Mouse (Mus musculus): ENCODE measurements around the gene Cdh22. TPM values are rescaled to one million over a fixed set of nuclear protein-coding genes. Genes with fewer than 3 reads are reported as not detected.
A peak's percentile ranks its signal among the peaks of the same experiment; 100 is the strongest.

Gene Cdh22
- total and polyA plus RNA-seq, 2 experiments from 2014 or later = 19.2 to 47.3 TPM

GRCm38 (mm10) chr2:165126896-165127562 lies 107.6 kb downstream of the Cdh22 start:
- Histone ChIP-seq H3K4me1 (ENCODE audit: insufficient read depth, low read length) (no peaks in the 10 kb centered on the region; the same call in 1 of the 2 replicates), H3K9ac (replicated peaks; ENCODE audit: low read length) (no peak overlapping the region), H3K27ac (0 out of 2 replicates have a peak overlapping the region, but pooled peaks have one; percentile 17), H3K4me3 (ENCODE audit: low read length) (no peak overlapping the region), H3K9me3 (ENCODE audit: low read length) (no peaks in the 10 kb centered on the region), H3K27me3 (ENCODE audit: insufficient read depth, low read length) (no peaks in the 10 kb centered on the region), H3K4me2 (ENCODE audit: low read depth, low read length) (no peak overlapping the region), H3K36me3 (ENCODE audit: insufficient read depth, low read length) (no peaks in the 10 kb centered on the region)
- no peak for DNase-seq (ENCODE audit: low spot score)
- no peak for TF ChIP-seq CTCF (IDR thresholded peaks at IDR 0.05; ENCODE audit: low read depth)
- 17% methylated on average over 10 of the region's 10 CpGs for WGBS
- ATAC-seq = 0 out of 2 replicates have a peak, but pooled peaks have one; percentile 15

DNA sequence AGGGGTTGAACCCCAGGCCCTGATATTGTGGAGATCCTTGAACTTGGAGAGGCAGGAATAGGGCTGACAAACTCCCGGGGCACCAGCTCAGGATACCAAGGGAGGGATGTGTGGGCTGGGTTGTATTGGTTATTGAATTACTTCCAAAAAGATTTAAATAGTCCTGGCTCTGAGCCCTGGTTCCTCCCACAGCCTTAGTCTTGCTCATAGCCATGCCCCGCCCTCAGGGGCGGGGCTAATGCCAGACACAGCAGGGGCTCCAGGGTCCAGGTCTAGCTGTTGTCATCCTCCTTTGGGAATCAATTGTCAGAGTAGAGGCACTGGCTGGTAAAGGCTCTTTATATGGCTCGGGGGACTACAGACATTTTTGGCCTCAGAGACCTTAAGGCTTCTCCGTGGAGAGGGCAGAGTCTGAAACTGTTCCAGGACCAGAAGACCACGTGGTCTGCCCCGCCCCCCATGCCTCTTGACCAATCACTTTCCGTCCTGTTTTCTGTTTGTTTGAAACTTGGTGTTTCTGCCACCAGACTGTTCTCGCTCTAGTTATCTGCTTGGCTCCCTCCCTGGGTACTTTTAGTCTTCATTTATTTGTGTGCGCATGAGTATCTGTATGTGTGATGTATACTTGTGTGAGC lies 113.3 kb downstream of the Cdh22 start:
- DNase-seq (ENCODE audit: low spot score) (peak; percentile 55), ATAC-seq (peak; percentile 16; the same call in 1 of the 2 replicates)
- Histone ChIP-seq H3K4me1 (ENCODE audit: insufficient read depth, low read length) (no peaks in the 10 kb centered on the region), H3K36me3 (ENCODE audit: insufficient read depth, low read length) (no peaks in the 10 kb centered on the region), H3K9me3 (ENCODE audit: low read length) (no peaks in the 10 kb centered on the region), H3K4me2 (ENCODE audit: low read depth, low read length) (no peak overlapping the region), H3K27ac (no peak overlapping the region), H3K27me3 (ENCODE audit: insufficient read depth, low read length) (no peaks in the 10 kb centered on the region), H3K4me3 (ENCODE audit: low read length) (no peak overlapping the region), H3K9ac (replicated peaks; ENCODE audit: low read length) (no peak overlapping the region)
- WGBS = 31% methylated on average over 10 of the region's 10 CpGs
- no peak for TF ChIP-seq CTCF (IDR thresholded peaks at IDR 0.05; ENCODE audit: low read depth)

DNA sequence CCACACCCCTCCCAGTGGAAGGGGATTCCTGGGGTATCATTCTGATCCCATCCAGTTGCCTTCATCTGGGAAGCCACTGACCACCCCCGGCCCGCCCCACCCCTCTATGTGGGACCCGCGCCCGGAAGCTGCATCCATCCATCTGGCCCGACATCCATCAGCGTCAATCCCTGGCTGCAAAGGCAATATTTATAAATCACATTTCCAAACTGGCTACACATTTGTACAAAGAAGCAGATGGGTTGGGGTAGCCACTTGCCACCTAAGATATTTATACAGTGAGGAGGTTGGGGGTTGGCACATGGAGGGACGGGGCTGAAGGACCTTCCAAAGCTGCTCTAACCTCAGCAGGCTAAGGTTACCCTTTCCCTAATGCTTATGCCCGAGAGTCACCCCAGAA lies 113.9 kb downstream of the Cdh22 start:
- Histone ChIP-seq H3K4me3 (ENCODE audit: low read length) (no peak overlapping the region), H3K9me3 (ENCODE audit: low read length) (no peaks in the 10 kb centered on the region), H3K9ac (replicated peaks; ENCODE audit: low read length) (no peak overlapping the region), H3K27ac (no peak overlapping the region), H3K36me3 (ENCODE audit: insufficient read depth, low read length) (no peaks in the 10 kb centered on the region), H3K4me2 (ENCODE audit: low read depth, low read length) (no peak overlapping the region), H3K27me3 (ENCODE audit: insufficient read depth, low read length) (no peaks in the 10 kb centered on the region), H3K4me1 (ENCODE audit: insufficient read depth, low read length) (no peaks in the 10 kb centered on the region)
- no peak for DNase-seq (ENCODE audit: low spot score)
- TF ChIP-seq CTCF (IDR thresholded peaks at IDR 0.05; ENCODE audit: low read depth) = no peak
- ATAC-seq = no peak
- WGBS = 66% methylated on average over 9 of the region's 9 CpGs

DNA sequence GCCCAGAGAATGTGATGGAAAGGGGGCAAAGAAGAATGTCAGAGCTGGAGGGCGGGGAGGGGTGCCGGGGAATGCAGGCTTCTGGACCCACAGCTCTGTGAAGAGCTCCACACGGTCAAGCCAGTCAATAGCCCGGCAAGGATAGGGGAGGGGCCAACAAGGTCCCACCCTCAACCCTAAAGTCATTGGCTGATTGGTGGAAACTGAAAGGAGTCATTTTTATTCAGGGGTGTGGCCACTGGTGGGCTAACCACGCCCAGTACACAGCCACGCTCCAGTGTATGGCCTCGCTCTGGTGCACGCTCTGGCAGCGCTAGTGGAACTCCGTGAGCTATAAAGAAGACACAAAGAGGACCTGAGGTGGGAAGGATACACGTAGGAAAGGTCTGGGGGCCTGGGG lies 120.9 kb downstream of the Cdh22 start:
- TF ChIP-seq CTCF (IDR thresholded peaks at IDR 0.05; ENCODE audit: low read depth) = no peak
- ATAC-seq (peak; percentile 34), DNase-seq (ENCODE audit: low spot score) (peak; percentile 45)
- WGBS = 40% methylated on average over 11 of the region's 11 CpGs
- no peaks in the 10 kb centered on the region for H3K36me3 ChIP-seq (ENCODE audit: insufficient read depth, low read length)
- H3K4me1 ChIP-seq (ENCODE audit: insufficient read depth, low read length) = no peaks in the 10 kb centered on the region
- H3K9me3 ChIP-seq (ENCODE audit: low read length) = no peaks in the 10 kb centered on the region
- H3K27me3 ChIP-seq (ENCODE audit: insufficient read depth, low read length) = peaks cover 12% of the 10 kb centered on the region
- H3K4me3 ChIP-seq (ENCODE audit: low read length) = no peak overlapping the region
- no peak overlapping the region for H3K27ac ChIP-seq
- no peak overlapping the region for H3K9ac ChIP-seq (replicated peaks; ENCODE audit: low read length)
- H3K4me2 ChIP-seq (ENCODE audit: low read depth, low read length) = no peak overlapping the region

DNA sequence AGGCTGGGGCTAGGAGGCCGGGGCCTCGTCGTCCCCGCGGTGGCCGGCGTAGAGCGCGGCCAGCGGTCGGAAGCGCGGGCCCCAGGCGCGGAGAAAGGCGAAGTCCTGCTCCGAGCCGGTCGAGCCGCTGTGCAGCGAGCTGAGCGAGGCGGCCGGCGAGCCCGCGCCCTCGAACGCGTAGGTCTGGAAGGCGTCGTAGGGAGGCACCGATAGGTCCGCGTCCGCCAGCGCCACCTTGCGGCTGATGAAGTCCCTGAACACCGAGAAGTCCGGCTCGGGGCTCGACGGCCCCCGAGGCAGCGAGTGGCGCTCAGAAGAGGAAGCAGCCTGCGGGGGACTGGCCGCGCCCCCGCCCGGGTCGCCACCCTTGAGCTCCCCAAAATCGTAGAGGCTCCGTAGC lies 122.5 kb downstream of the Cdh22 start:
- Histone ChIP-seq H3K4me3 (ENCODE audit: low read length) (no peak overlapping the region), H3K27ac (no peak overlapping the region), H3K9ac (replicated peaks; ENCODE audit: low read length) (no peak overlapping the region), H3K27me3 (ENCODE audit: insufficient read depth, low read length) (peaks cover 12% of the 10 kb centered on the region), H3K4me1 (ENCODE audit: insufficient read depth, low read length) (no peaks in the 10 kb centered on the region), H3K4me2 (ENCODE audit: low read depth, low read length) (no peak overlapping the region), H3K36me3 (ENCODE audit: insufficient read depth, low read length) (no peaks in the 10 kb centered on the region), H3K9me3 (ENCODE audit: low read length) (no peaks in the 10 kb centered on the region)
- 3% methylated on average over 52 of the region's 54 CpGs for WGBS
- peak; percentile 90 for DNase-seq (ENCODE audit: low spot score)
- peak; percentile 73 for TF ChIP-seq CTCF (IDR thresholded peaks at IDR 0.05; ENCODE audit: low read depth)
- ATAC-seq = peak; percentile 71

DNA sequence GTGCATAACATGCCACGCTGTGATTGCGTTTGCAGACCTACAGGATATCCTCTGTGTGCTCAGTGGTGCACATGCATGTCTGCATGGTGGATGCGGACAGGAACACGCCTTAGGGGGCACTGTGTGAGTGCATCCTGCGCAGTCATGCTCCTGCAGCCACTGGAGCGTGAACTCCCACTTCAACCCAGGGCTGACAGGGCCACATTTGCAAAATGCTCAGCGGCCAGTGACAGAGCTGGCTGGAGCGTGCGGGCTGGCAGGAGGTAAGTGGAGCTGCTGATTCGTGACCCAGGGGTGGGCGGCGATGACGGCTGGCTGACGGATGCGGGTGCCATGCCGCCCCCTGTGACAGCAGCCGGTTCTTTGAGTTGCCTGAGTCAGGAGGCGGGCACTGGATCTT lies 128.1 kb downstream of the Cdh22 start:
- Histone ChIP-seq H3K4me2 (ENCODE audit: low read depth, low read length) (no peak overlapping the region), H3K36me3 (ENCODE audit: insufficient read depth, low read length) (no peaks in the 10 kb centered on the region), H3K27me3 (ENCODE audit: insufficient read depth, low read length) (peaks cover 3% of the 10 kb centered on the region), H3K4me1 (ENCODE audit: insufficient read depth, low read length) (no peaks in the 10 kb centered on the region), H3K9ac (replicated peaks; ENCODE audit: low read length) (no peak overlapping the region), H3K9me3 (ENCODE audit: low read length) (no peaks in the 10 kb centered on the region), H3K27ac (no peak overlapping the region), H3K4me3 (ENCODE audit: low read length) (no peak overlapping the region)
- TF ChIP-seq CTCF (IDR thresholded peaks at IDR 0.05; ENCODE audit: low read depth) = 0 out of 2 replicates have a peak, but pooled peaks have one; percentile 22
- 16% methylated on average over 18 of the region's 18 CpGs for WGBS
- DNase-seq (ENCODE audit: low spot score) (peak; percentile 45), ATAC-seq (peak; percentile 36)

Data from hindbrain, postnatal 0 days (tissue).